Mouse (Mus musculus) limb, embryonic 14.5 days (tissue): Measurements from ENCODE around the gene Ezh2. TPM values are rescaled to one million over a fixed set of nuclear protein-coding genes. Genes with fewer than 3 reads are reported as not detected.

Source experiments
- ATAC-seq: fragments of 200-750 bp; cut with Nextera tagmentation; 2 replicates; pipeline ENCODE4 v1.8.0; 2017; ENCODE audit warnings: low read depth, moderate number of reproducible peaks, moderate TSS enrichment; ENCODE audit not compliant: low FRiP score
- DNase-seq: peaks from one replicate; pipeline ENCODE4 v3.0.0-alpha.2; 2015; ENCODE audit warnings: low spot score
- H3K27ac ChIP-seq: fragments of 300-500 bp; sonication (generic); replicated peaks from 2 replicates; pipeline ENCODE4 v1.5.1; 2014; ENCODE audit warnings: low read depth, mild to moderate bottlenecking, low read length, moderate library complexity, mixed read lengths
- H3K27me3 ChIP-seq: fragments of 300-500 bp; sonication (generic); 2 replicates; pipeline ENCODE4 v1.6.1; 2014; ENCODE audit warnings: low read length, mixed read lengths; ENCODE audit not compliant: control insufficient read depth, insufficient read depth
- H3K36me3 ChIP-seq: fragments of 300-500 bp; sonication (generic); 2 replicates; pipeline ENCODE4 v1.6.1; 2014; ENCODE audit warnings: mild to moderate bottlenecking, low read length, moderate library complexity, mixed read lengths; ENCODE audit not compliant: control insufficient read depth, insufficient read depth
- H3K4me1 ChIP-seq: fragments of 300-500 bp; sonication (generic); 2 replicates; pipeline ENCODE4 v1.6.1; 2014; ENCODE audit warnings: antibody characterized with exemption, low read length, mixed read lengths; ENCODE audit not compliant: control insufficient read depth, insufficient read depth
- H3K4me2 ChIP-seq: fragments of 300-500 bp; sonication (generic); replicated peaks from 2 replicates; pipeline ENCODE4 v1.6.1; 2014; ENCODE audit warnings: low read depth, mild to moderate bottlenecking, low read length, moderate library complexity; ENCODE audit not compliant: severe bottlenecking
- H3K4me3 ChIP-seq: fragments of 300-500 bp; sonication (generic); replicated peaks from 2 replicates; pipeline ENCODE4 v1.5.1; 2014; ENCODE audit warnings: low read length
- H3K9ac ChIP-seq: fragments of 300-500 bp; sonication (generic); 2 replicates; pipeline ENCODE4 v1.6.1; 2014; ENCODE audit warnings: mild to moderate bottlenecking, low read depth, low read length, moderate library complexity; ENCODE audit not compliant: severe bottlenecking
- H3K9me3 ChIP-seq: fragments of 300-500 bp; sonication (generic); 2 replicates; pipeline ENCODE4 v1.6.1; 2016; ENCODE audit warnings: low read length; ENCODE audit not compliant: control insufficient read depth
- POLR2A ChIP-seq: fragments of 200-500 bp; IDR thresholded peaks from 2 replicates; pipeline ENCODE4 v1.8.0; 2012; ENCODE audit warnings: inconsistent platforms, mild to moderate bottlenecking, moderate library complexity, borderline replicate concordance; ENCODE audit not compliant: insufficient read depth, insufficient read length; ENCODE audit errors: extremely low read depth
- WGBS: fragments of 180-500 bp; shearing (Covaris S2); extraction: QIAGEN DNeasy Blood & Tissue Kit; methylation state at CpG from one replicate; pipeline ENCODE4 v1.1.7; 2014; 5-methylcytosine and 5-hydroxymethylcytosine counted together
- polyA plus RNA-seq, 2 experiments: library from polyadenylated mRNA; depleted of rRNA in 1 of 2; stranded (reverse) in 1 of 2; unstranded in 1 of 2; fragments of >200 nt; fragmentation: Nextera tagmentation in 1 of 2; extraction: Ambion mirVana in 1 of 2; gene quantifications; 2 replicates each; pipeline versions ENCODE4 v1.2.1 to v1.2.3; 2012 to 2014

Ezh2 gene
- polyA plus RNA-seq, 2 experiments, result 81.0 to 153 TPM

GRCm38 (mm10) chr6:47560846-47561245 is 34.3 kb downstream of the Ezh2 start:
- Histone ChIP-seq H3K4me3 (no peak overlapping the region), H3K9ac (no peak overlapping the region), H3K27ac (no peak overlapping the region), H3K4me1 (no peaks in the 10 kb centered on the region), H3K9me3 (no peaks in the 10 kb centered on the region), H3K36me3 (peaks cover 39% of the 10 kb centered on the region), H3K27me3 (no peaks in the 10 kb centered on the region), H3K4me2 (no peak overlapping the region)
- 90% methylated on average over 2 of the region's 2 CpGs for WGBS
- DNase-seq, result no peak
- ATAC-seq, result no peak
- no peak for TF ChIP-seq POLR2A

DNA sequence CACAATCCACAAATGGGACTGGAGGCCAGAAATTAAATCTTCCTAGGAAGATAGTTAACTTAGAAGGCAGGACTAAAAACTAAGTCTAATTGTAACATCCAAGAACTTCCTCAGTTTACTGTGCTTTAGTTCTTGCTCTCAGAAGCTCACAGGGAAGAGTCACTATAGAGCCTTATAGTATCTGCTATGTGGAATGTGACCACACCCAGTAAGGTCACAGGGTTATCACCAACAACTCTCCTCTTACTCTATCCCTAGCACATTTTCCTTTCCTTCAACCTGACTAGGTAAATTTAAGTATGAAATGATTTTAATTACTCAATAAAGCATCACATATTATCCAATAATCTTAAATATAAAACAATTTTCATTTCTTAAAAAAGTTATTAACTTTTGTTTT is 34.7 kb downstream of the Ezh2 start:
- DNase-seq, result no peak
- ATAC-seq, result no peak
- H3K4me3 ChIP-seq, result no peak overlapping the region
- no peak for TF ChIP-seq POLR2A
- H3K36me3 ChIP-seq, result peaks cover 43% of the 10 kb centered on the region
- H3K27me3 ChIP-seq, result no peaks in the 10 kb centered on the region
- no peak overlapping the region for H3K4me2 ChIP-seq
- no peaks in the 10 kb centered on the region for H3K9me3 ChIP-seq
- no peak overlapping the region for H3K27ac ChIP-seq
- no peaks in the 10 kb centered on the region for H3K4me1 ChIP-seq
- H3K9ac ChIP-seq, result no peak overlapping the region

GRCm38 (mm10) chr6:47559287-47559686 is 35.9 kb downstream of the Ezh2 start:
- Histone ChIP-seq H3K27me3 (no peaks in the 10 kb centered on the region), H3K4me2 (no peak overlapping the region), H3K9me3 (no peaks in the 10 kb centered on the region), H3K36me3 (peaks cover 48% of the 10 kb centered on the region), H3K27ac (no peak overlapping the region), H3K4me1 (no peaks in the 10 kb centered on the region), H3K4me3 (no peak overlapping the region), H3K9ac (no peak overlapping the region)
- DNase-seq (no peak), ATAC-seq (no peak)
- TF ChIP-seq POLR2A, result no peak
- 89% methylated on average over 2 of the region's 2 CpGs for WGBS

DNA sequence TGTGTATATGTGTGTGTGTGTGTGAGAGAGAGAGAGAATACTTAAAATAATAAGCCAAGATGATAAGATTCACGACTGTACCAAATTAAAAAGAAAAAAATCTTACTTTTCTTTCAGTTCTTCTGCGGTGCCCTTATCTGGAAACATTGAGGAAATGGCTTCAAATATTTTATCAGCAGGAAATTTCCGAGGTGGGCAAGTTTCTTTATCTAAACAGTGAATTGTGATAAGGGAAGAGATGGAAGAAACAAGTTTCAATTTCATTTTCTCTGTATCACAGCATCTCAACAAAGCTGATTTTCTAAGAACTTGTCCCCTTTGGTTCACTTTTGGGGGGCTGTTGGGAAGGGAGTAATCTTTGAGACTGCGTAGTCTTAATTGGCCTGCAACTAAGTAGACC is 42.9 kb downstream of the Ezh2 start:
- no peak overlapping the region for H3K4me2 ChIP-seq
- H3K9ac ChIP-seq, result no peak overlapping the region
- H3K4me1 ChIP-seq, result no peaks in the 10 kb centered on the region
- no peak overlapping the region for H3K4me3 ChIP-seq
- H3K27me3 ChIP-seq, result no peaks in the 10 kb centered on the region
- H3K9me3 ChIP-seq, result no peaks in the 10 kb centered on the region
- TF ChIP-seq POLR2A, result no peak
- H3K27ac ChIP-seq, result no peak overlapping the region
- H3K36me3 ChIP-seq, result peaks cover 69% of the 10 kb centered on the region
- WGBS, result 94% methylated on average over 4 of the region's 4 CpGs
- no peak for DNase-seq
- ATAC-seq, result no peak

GRCm38 (mm10) chr6:47535333-47535732 is 59.8 kb downstream of the Ezh2 start:
- H3K4me2 ChIP-seq, result no peak overlapping the region
- 91% methylated on average over 5 of the region's 5 CpGs for WGBS
- no peak for TF ChIP-seq POLR2A
- ATAC-seq (no peak), DNase-seq (no peak)
- H3K27ac ChIP-seq, result no peak overlapping the region
- no peaks in the 10 kb centered on the region for H3K4me1 ChIP-seq
- no peaks in the 10 kb centered on the region for H3K27me3 ChIP-seq
- H3K36me3 ChIP-seq, result peaks cover 61% of the 10 kb centered on the region
- no peak overlapping the region for H3K9ac ChIP-seq
- no peaks in the 10 kb centered on the region for H3K9me3 ChIP-seq
- H3K4me3 ChIP-seq, result no peak overlapping the region

DNA sequence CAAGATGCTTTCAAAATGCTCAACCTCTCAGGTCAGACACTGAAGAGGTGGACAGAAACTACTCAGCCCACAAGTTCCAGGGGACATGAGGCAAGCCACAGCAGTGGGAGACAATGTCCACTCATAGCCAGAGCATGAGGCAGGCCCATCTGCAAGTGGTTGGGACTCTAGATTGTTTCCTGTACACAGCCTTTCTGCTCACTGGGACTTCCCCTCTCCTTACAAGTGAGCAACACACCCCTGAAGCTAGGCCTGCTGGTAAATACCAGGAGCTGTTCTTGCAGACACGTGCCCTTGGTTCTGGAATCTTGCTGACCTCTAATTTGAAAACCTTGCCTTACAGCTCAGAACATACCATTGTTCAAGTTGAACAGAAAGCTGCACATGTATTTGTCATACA is 62.6 kb downstream of the Ezh2 start:
- 73% methylated on average over 1 of the region's 1 CpGs for WGBS
- Histone ChIP-seq H3K4me2 (no peak overlapping the region), H3K9me3 (no peaks in the 10 kb centered on the region), H3K4me1 (no peaks in the 10 kb centered on the region), H3K27me3 (no peaks in the 10 kb centered on the region), H3K4me3 (no peak overlapping the region), H3K9ac (no peak overlapping the region), H3K36me3 (peaks cover 86% of the 10 kb centered on the region), H3K27ac (no peak overlapping the region)
- no peak for TF ChIP-seq POLR2A
- ATAC-seq (no peak), DNase-seq (no peak)
